Mouse (Mus musculus) lung, embryonic 14.5 days (tissue): ENCODE measurements around the gene Dennd4a. TPM values are rescaled to one million over a fixed set of nuclear protein-coding genes. Genes with fewer than 3 reads are reported as not detected.

Source experiments
- ATAC-seq: fragments of 200-750 bp; cut with Nextera tagmentation; 2 replicates; pipeline ENCODE4 v1.8.0; 2017; ENCODE audit warnings: mild to moderate bottlenecking, moderate TSS enrichment, moderate library complexity; ENCODE audit not compliant: insufficient read depth
- DNase-seq: peaks from one replicate; pipeline ENCODE4 v3.0.0-alpha.2; 2015
- H3K27ac ChIP-seq: fragments of 300-500 bp; sonication (generic); 2 replicates; pipeline ENCODE4 v1.5.1; 2014; ENCODE audit warnings: low read depth, mild to moderate bottlenecking, moderate library complexity
- H3K27me3 ChIP-seq: fragments of 300-500 bp; sonication (generic); 2 replicates; pipeline ENCODE4 v1.6.1; 2014; ENCODE audit warnings: low read length, control low read depth; ENCODE audit not compliant: insufficient read depth
- H3K36me3 ChIP-seq: fragments of 300-500 bp; sonication (generic); 2 replicates; pipeline ENCODE4 v1.6.1; 2014; ENCODE audit warnings: control low read depth; ENCODE audit not compliant: insufficient read depth
- H3K4me1 ChIP-seq: fragments of 300-500 bp; sonication (generic); 2 replicates; pipeline ENCODE4 v1.6.1; 2014; ENCODE audit warnings: antibody characterized with exemption, control low read depth; ENCODE audit not compliant: insufficient read depth
- H3K4me2 ChIP-seq: fragments of 300-500 bp; sonication (generic); 2 replicates; pipeline ENCODE4 v1.6.1; 2014; ENCODE audit warnings: mild to moderate bottlenecking
- H3K4me3 ChIP-seq: fragments of 300-500 bp; sonication (generic); 2 replicates; pipeline ENCODE4 v1.5.1; 2014; ENCODE audit warnings: low read depth, low read length
- H3K9ac ChIP-seq: fragments of 300-500 bp; sonication (generic); 2 replicates; pipeline ENCODE4 v1.6.1; 2014
- H3K9me3 ChIP-seq: fragments of 300-500 bp; sonication (generic); 2 replicates; pipeline ENCODE4 v1.6.1; 2016; ENCODE audit warnings: low read depth, low read length, control low read depth
- CTCF ChIP-seq: IDR thresholded peaks from 2 replicates; pipeline ENCODE4 v1.5.1; 2016; ENCODE audit warnings: antibody characterized with exemption, low read depth
- WGBS: fragments of 180-500 bp; shearing (Covaris S2); extraction: QIAGEN DNeasy Blood & Tissue Kit; methylation state at CpG from one replicate; pipeline ENCODE4 v1.1.7; 2014; 5-methylcytosine and 5-hydroxymethylcytosine counted together
- polyA plus RNA-seq: library from polyadenylated mRNA; unstranded; fragments of >200 nt; fragmentation: Nextera tagmentation; extraction: Ambion mirVana; gene quantifications from 2 replicates; pipeline ENCODE4 v1.2.1, GENCODE M21; 2014

Gene Dennd4a
- polyA plus RNA-seq, 1 experiment from 2014 or later = 10.9 TPM

DNA sequence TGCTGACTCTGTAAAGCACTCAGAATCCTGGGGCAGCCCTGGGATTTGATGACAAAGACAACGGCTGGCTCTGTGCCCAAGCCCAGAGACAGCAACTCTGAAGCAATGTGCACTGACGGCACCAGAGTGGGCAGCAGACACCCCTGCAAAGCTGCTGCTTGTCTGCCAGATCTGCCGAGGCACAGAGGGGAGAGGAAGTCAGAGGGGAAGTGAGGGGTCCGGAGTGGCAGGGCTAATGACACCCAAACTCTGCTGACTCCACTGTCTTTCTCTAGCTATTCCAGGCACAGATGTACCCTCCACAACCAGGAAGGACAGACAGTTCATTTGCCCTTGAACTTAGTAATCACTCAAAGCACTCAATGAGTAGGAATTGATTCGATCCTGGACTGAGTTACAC is 39.9 kb upstream of the Dennd4a start:
- Histone ChIP-seq H3K36me3 (no peaks in the 10 kb centered on the region), H3K9ac (no peak overlapping the region), H3K27me3 (no peaks in the 10 kb centered on the region), H3K27ac (no peak overlapping the region), H3K4me1 (no peaks in the 10 kb centered on the region), H3K9me3 (no peaks in the 10 kb centered on the region), H3K4me2 (no peak overlapping the region), H3K4me3 (no peak overlapping the region)
- no peak for TF ChIP-seq CTCF
- 40% methylated on average over 5 of the region's 5 CpGs for WGBS
- no peak for ATAC-seq
- DNase-seq = peak; percentile 69

GRCm38 (mm10) chr9:64773254-64773653 is 37.9 kb upstream of the Dennd4a start:
- Histone ChIP-seq H3K36me3 (no peaks in the 10 kb centered on the region), H3K4me2 (no peak overlapping the region), H3K4me1 (no peaks in the 10 kb centered on the region), H3K9ac (no peak overlapping the region), H3K27ac (no peak overlapping the region), H3K9me3 (no peaks in the 10 kb centered on the region), H3K4me3 (no peak overlapping the region), H3K27me3 (no peaks in the 10 kb centered on the region)
- 60% methylated on average over 8 of the region's 8 CpGs for WGBS
- DNase-seq (no peak), ATAC-seq (no peak)
- TF ChIP-seq CTCF = no peak

GRCm38 (mm10) chr9:64773936-64774335 is 37.2 kb upstream of the Dennd4a start:
- no peaks in the 10 kb centered on the region for H3K27me3 ChIP-seq
- no peaks in the 10 kb centered on the region for H3K4me1 ChIP-seq
- 55% methylated on average over 4 of the region's 4 CpGs for WGBS
- no peak overlapping the region for H3K4me2 ChIP-seq
- no peak overlapping the region for H3K4me3 ChIP-seq
- DNase-seq (peak; percentile 48), ATAC-seq (no peak)
- no peaks in the 10 kb centered on the region for H3K9me3 ChIP-seq
- TF ChIP-seq CTCF = peak; percentile 23; the same call in 1 of the 2 replicates
- no peak overlapping the region for H3K27ac ChIP-seq
- no peaks in the 10 kb centered on the region for H3K36me3 ChIP-seq
- H3K9ac ChIP-seq = no peak overlapping the region

DNA sequence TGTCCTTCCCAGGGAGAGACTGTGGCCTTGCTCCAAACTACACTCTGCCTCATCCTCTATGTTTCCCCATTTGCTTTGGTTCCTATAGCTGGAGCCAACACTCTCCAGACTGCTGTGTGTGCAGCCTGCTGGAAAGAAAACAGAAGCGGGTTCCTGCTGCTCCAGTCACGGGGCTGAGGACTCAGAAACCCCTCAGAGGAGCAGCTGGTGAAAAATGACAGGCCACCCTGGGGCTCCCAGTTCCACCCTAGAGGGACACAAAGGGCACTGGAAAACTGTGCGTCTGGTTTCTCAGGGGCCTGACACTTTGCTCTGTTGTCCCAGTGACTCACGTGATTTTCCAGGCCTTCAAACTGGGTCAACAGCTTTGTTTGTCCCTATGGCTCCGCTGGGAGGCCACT is 36.7 kb upstream of the Dennd4a start:
- Histone ChIP-seq H3K27me3 (no peaks in the 10 kb centered on the region), H3K4me3 (no peak overlapping the region), H3K9ac (no peak overlapping the region), H3K27ac (no peak overlapping the region; the same call in 1 of the 2 replicates), H3K4me2 (no peak overlapping the region), H3K4me1 (no peaks in the 10 kb centered on the region), H3K36me3 (no peaks in the 10 kb centered on the region), H3K9me3 (no peaks in the 10 kb centered on the region)
- 38% methylated on average over 5 of the region's 5 CpGs for WGBS
- DNase-seq (peak; percentile 16), ATAC-seq (no peak)
- TF ChIP-seq CTCF = no peak

GRCm38 (mm10) chr9:64774883-64775282 is 36.3 kb upstream of the Dennd4a start:
- no peaks in the 10 kb centered on the region for H3K27me3 ChIP-seq
- no peaks in the 10 kb centered on the region for H3K9me3 ChIP-seq
- 75% methylated on average over 2 of the region's 2 CpGs for WGBS
- H3K36me3 ChIP-seq = no peaks in the 10 kb centered on the region
- ATAC-seq (no peak), DNase-seq (no peak)
- no peaks in the 10 kb centered on the region for H3K4me1 ChIP-seq
- TF ChIP-seq CTCF = no peak
- no peak overlapping the region for H3K4me3 ChIP-seq
- no peak overlapping the region for H3K4me2 ChIP-seq
- H3K27ac ChIP-seq = peak overlapping the region; percentile 31; the same call in 1 of the 2 replicates
- H3K9ac ChIP-seq = no peak overlapping the region

- H3K4me2 ChIP-seq = no peak overlapping the region
- H3K9ac ChIP-seq = no peak overlapping the region
- H3K27ac ChIP-seq = no peak overlapping the region
- DNase-seq (no peak), ATAC-seq (no peak)
- H3K4me1 ChIP-seq = no peaks in the 10 kb centered on the region
- WGBS = 71% methylated on average over 4 of the region's 4 CpGs
- H3K9me3 ChIP-seq = no peaks in the 10 kb centered on the region
- no peak overlapping the region for H3K4me3 ChIP-seq
- H3K27me3 ChIP-seq = no peaks in the 10 kb centered on the region
- no peaks in the 10 kb centered on the region for H3K36me3 ChIP-seq
- no peak for TF ChIP-seq CTCF
Measured at GRCm38 (mm10) chr9:64775491-64775890, 35.6 kb upstream of the Dennd4a start.

GRCm38 (mm10) chr9:64777441-64777987 is 33.6 kb upstream of the Dennd4a start:
- H3K9me3 ChIP-seq = no peaks in the 10 kb centered on the region
- H3K4me1 ChIP-seq = no peaks in the 10 kb centered on the region
- no peak overlapping the region for H3K4me2 ChIP-seq
- H3K27me3 ChIP-seq = no peaks in the 10 kb centered on the region
- TF ChIP-seq CTCF = no peak
- no peak for DNase-seq
- no peak overlapping the region for H3K27ac ChIP-seq
- no peaks in the 10 kb centered on the region for H3K36me3 ChIP-seq
- 79% methylated on average over 4 of the region's 4 CpGs for WGBS
- no peak overlapping the region for H3K9ac ChIP-seq
- H3K4me3 ChIP-seq = no peak overlapping the region
- no peak for ATAC-seq

- WGBS = 70% methylated on average over 1 of the region's 1 CpGs
- no peak overlapping the region for H3K4me2 ChIP-seq
- H3K36me3 ChIP-seq = no peaks in the 10 kb centered on the region
- H3K9me3 ChIP-seq = no peaks in the 10 kb centered on the region
- ATAC-seq = no peak
- no peak for TF ChIP-seq CTCF
- no peaks in the 10 kb centered on the region for H3K27me3 ChIP-seq
- no peak overlapping the region for H3K9ac ChIP-seq
- no peak overlapping the region for H3K27ac ChIP-seq
- H3K4me3 ChIP-seq = no peak overlapping the region
- H3K4me1 ChIP-seq = no peaks in the 10 kb centered on the region
- no peak for DNase-seq
Measured at GRCm38 (mm10) chr9:64778151-64778550, 33.0 kb upstream of the Dennd4a start.
